10 mouse cellular contexts compared by ENCODE assay signal in genomic region chr9:43141839-43142238, GRCm38 (mm10). TPM values are rescaled to one million over a fixed set of nuclear protein-coding genes. Genes with fewer than 3 reads are reported as not detected.
DNase-seq lines count a peak whose midpoint lies in the region; ATAC-seq lines count a peak whose summit lies in the region.
"Had no signal": no experiment of that assay in that cellular context is flagged by ENCODE, and none has a peak within 500 bp of the region (broad histone marks: within the 10 kb centered on the region; RNA-seq: fewer than 3 reads in every experiment).

No protein-coding gene starts in this region.

- no peaks in the 10 kb centered on the region for H3K36me3 ChIP-seq in embryonic facial prominence, embryonic 10.5 days (replicated peaks)
- H3K36me3 ChIP-seq in intestine, embryonic 14.5 days (ENCODE audit: control insufficient read depth, insufficient read depth, low read length): no peaks in the 10 kb centered on the region
- H3K36me3 ChIP-seq in limb, embryonic 10.5 days: no peaks in the 10 kb centered on the region
- H3K36me3 ChIP-seq: neural tube, embryonic 12.5 days had no signal

- no peak overlapping the region for H3K9ac ChIP-seq in intestine, embryonic 14.5 days (ENCODE audit: low read length)
- H3K9ac ChIP-seq: neural tube, embryonic 12.5 days had no signal

- 0 out of 2 replicates have a peak, but pooled peaks cover 4% of the 10 kb centered on the region for H3K27me3 ChIP-seq in embryonic facial prominence, embryonic 10.5 days (replicated peaks; ENCODE audit: low read depth, poor library complexity, severe bottlenecking)
- no peaks in the 10 kb centered on the region for H3K27me3 ChIP-seq in intestine, embryonic 14.5 days (replicated peaks; ENCODE audit: control insufficient read depth, insufficient read depth, low read length)
- H3K27me3 ChIP-seq in limb, embryonic 10.5 days (ENCODE audit: low read depth, poor library complexity, severe bottlenecking): no peaks in the 10 kb centered on the region
- H3K27me3 ChIP-seq: neural tube, embryonic 12.5 days had no signal

- WGBS in embryonic facial prominence, embryonic 10.5 days: 12% methylated on average over 4 of the region's 4 CpGs
- WGBS in intestine, embryonic 14.5 days: 6% methylated on average over 4 of the region's 4 CpGs
- WGBS in limb, embryonic 10.5 days: 8% methylated on average over 4 of the region's 4 CpGs

- no peaks in the 10 kb centered on the region for H3K9me3 ChIP-seq in embryonic facial prominence, embryonic 10.5 days
- H3K9me3 ChIP-seq in intestine, embryonic 14.5 days (ENCODE audit: control insufficient read depth, low read length): no peaks in the 10 kb centered on the region
- H3K9me3 ChIP-seq in limb, embryonic 10.5 days (replicated peaks): no peaks in the 10 kb centered on the region
- H3K9me3 ChIP-seq: neural tube, embryonic 12.5 days had no signal

- H3K27ac ChIP-seq in embryonic facial prominence, embryonic 10.5 days (replicated peaks): no peak overlapping the region
- no peak overlapping the region for H3K27ac ChIP-seq in intestine, embryonic 14.5 days (ENCODE audit: low read depth)
- H3K27ac ChIP-seq in limb, embryonic 10.5 days: no peak overlapping the region
- H3K27ac ChIP-seq: neural tube, embryonic 12.5 days had no signal

- DNase-seq in left cerebral cortex, adult 11 months (ENCODE audit: low spot score): peak; percentile 36
- no peak for DNase-seq in left cerebral cortex, adult 8-10 months (ENCODE audit: low spot score in 2 of 2)
- peak; percentile 15 to 40 for DNase-seq in adrenal gland, postnatal 4 days (ENCODE audit: low spot score in 2 of 2)
- peak; percentile 70 for DNase-seq in embryonic facial prominence, embryonic 10.5 days (ENCODE audit: low spot score)
- peak; percentile 82 for DNase-seq in intestine, embryonic 14.5 days (ENCODE audit: low spot score)
- peak; percentile 70 for DNase-seq in limb, embryonic 10.5 days (ENCODE audit: low spot score)
- peak; percentile 71 for DNase-seq in ovary, postnatal 14 days (ENCODE audit: low spot score)
- peak; percentile 63 for DNase-seq in thymus, postnatal 4 days

- ATAC-seq in intestine, embryonic 14.5 days (replicated peaks; ENCODE audit: low FRiP score, low TSS enrichment, low read depth): no peak

- H3K4me2 ChIP-seq in intestine, embryonic 14.5 days (ENCODE audit: low read length): no peak overlapping the region
- H3K4me2 ChIP-seq: neural tube, embryonic 12.5 days had no signal

- peaks cover 10% of the 10 kb centered on the region for H3K4me1 ChIP-seq in embryonic facial prominence, embryonic 10.5 days
- peaks cover 3% of the 10 kb centered on the region; the same call in 1 of the 2 replicates for H3K4me1 ChIP-seq in intestine, embryonic 14.5 days (replicated peaks; ENCODE audit: control insufficient read depth, insufficient read depth, low read length)
- H3K4me1 ChIP-seq in limb, embryonic 10.5 days: peaks cover 11% of the 10 kb centered on the region; the same call in 1 of the 2 replicates
- H3K4me1 ChIP-seq: neural tube, embryonic 12.5 days had no signal

- no peak overlapping the region for H3K4me3 ChIP-seq in embryonic facial prominence, embryonic 10.5 days
- H3K4me3 ChIP-seq in intestine, embryonic 14.5 days (ENCODE audit: low read depth, low read length): no peak overlapping the region
- H3K4me3 ChIP-seq in limb, embryonic 10.5 days: no peak overlapping the region
- H3K4me3 ChIP-seq: erythroblast, embryonic 14.5 days; neural tube, embryonic 12.5 days had no signal

RNA-seq across cellular contexts. Expression of gene Tmem136, which starts 25.5 kb away (rescaled TPM):
- 10 to 100 TPM; 14.8 to 18.3 (median 15.7) TPM for total RNA-seq in left cerebral cortex, adult 8-10 months (2022)
- total RNA-seq in adrenal gland, postnatal 4 days (2021): 1 to 10 TPM; 6.5 to 8.6 TPM
- polyA plus RNA-seq in embryonic facial prominence, embryonic 10.5 days (2016; fragmentation: Nextera tagmentation; extraction: Ambion mirVana): 11.8 and 12.0 TPM in 2 replicates
- polyA plus RNA-seq in intestine, embryonic 14.5 days (2014; fragmentation: Nextera tagmentation; extraction: Ambion mirVana): 5.8 and 6.7 TPM in 2 replicates
- 8.9 and 9.9 TPM in 2 replicates for polyA plus RNA-seq in limb, embryonic 10.5 days (2016; fragmentation: Nextera tagmentation; extraction: Ambion mirVana)
- polyA plus RNA-seq: erythroblast, embryonic 14.5 days had no signal

RNA-seq across cellular contexts. Expression of gene Arhgef12, which starts 34.8 kb away (rescaled TPM):
- 100 to 1,000 TPM; 152 to 184 (median 161) TPM for total RNA-seq in left cerebral cortex, adult 8-10 months (2022)
- total RNA-seq in adrenal gland, postnatal 4 days (2021): 100 to 1,000 TPM in 1 of 2 experiments, 10 to 100 TPM in 1; 98.7 to 111 TPM
- polyA plus RNA-seq in embryonic facial prominence, embryonic 10.5 days (2016; fragmentation: Nextera tagmentation; extraction: Ambion mirVana): 9.1 and 9.3 TPM in 2 replicates
- 15.9 and 16.5 TPM in 2 replicates for polyA plus RNA-seq in intestine, embryonic 14.5 days (2014; fragmentation: Nextera tagmentation; extraction: Ambion mirVana)
- polyA plus RNA-seq in limb, embryonic 10.5 days (2016; fragmentation: Nextera tagmentation; extraction: Ambion mirVana): 9.0 and 9.3 TPM in 2 replicates

Comparison
In these comparisons a context has a peak if more than half of its experiments do, and no peak if none do; other contexts are left out.
1. DNase-seq: peak in left cerebral cortex, adult 11 months (single experiment), adrenal gland, postnatal 4 days (2 of 2), embryonic facial prominence, embryonic 10.5 days (single experiment), intestine, embryonic 14.5 days (single experiment), limb, embryonic 10.5 days (single experiment), ovary, postnatal 14 days (single experiment) and thymus, postnatal 4 days (single experiment); none in left cerebral cortex, adult 8-10 months (0 of 2).